Mouse (Mus musculus) CH12.LX (cell line): ENCODE measurements around the gene Rgs11. TPM values are rescaled to one million over a fixed set of nuclear protein-coding genes. Genes with fewer than 3 reads are reported as not detected.

Source experiments
- DNase-seq: peaks from one replicate; pipeline ENCODE4 v3.0.0-alpha.2; 2013; ENCODE audit errors: extremely low read depth
- H3K27ac ChIP-seq: 2 replicates; pipeline ENCODE4 v1.5.1; 2012; ENCODE audit warnings: low read depth, mild to moderate bottlenecking, control low read depth, moderate library complexity; ENCODE audit not compliant: insufficient read depth
- H3K27me3 ChIP-seq: replicated peaks from 2 replicates; pipeline ENCODE3; 2012; ENCODE audit warnings: inconsistent platforms
- H3K36me3 ChIP-seq, 2 experiments: replicated peaks in 1 of 2; 2 replicates each; pipeline versions ENCODE3 to v1.6.1; 2012; ENCODE audit warnings: inconsistent platforms in 1 of 2, low read length in 1 of 2, mild to moderate bottlenecking in 1 of 2, mixed read lengths in 1 of 2, moderate library complexity in 1 of 2; ENCODE audit not compliant: control insufficient read depth in 1 of 2, insufficient read depth in 1 of 2
- H3K4me1 ChIP-seq, 2 experiments: 2 replicates each; pipeline ENCODE4 v1.6.1; 2012; ENCODE audit warnings: inconsistent platforms in 1 of 2, moderate library complexity in 1 of 2; ENCODE audit not compliant: insufficient read depth in 2 of 2, control insufficient read depth in 1 of 2
- H3K4me2 ChIP-seq: 2 replicates; pipeline ENCODE4 v1.6.1; 2012; ENCODE audit warnings: low read depth, mild to moderate bottlenecking, control low read depth; ENCODE audit not compliant: poor library complexity, insufficient read depth, severe bottlenecking
- H3K4me3 ChIP-seq, 3 experiments: fragments of 150-350 bp in 1 of 3; sonication (generic) in 1 of 3; replicated peaks in 1 of 3; 2 replicates each; pipeline versions ENCODE3 to v1.5.1; 2011 to 2012; ENCODE audit warnings: low read depth in 2 of 3, low read length in 2 of 3, mild to moderate bottlenecking in 2 of 3, moderate library complexity in 2 of 3, control low read depth in 1 of 3, improper control_type of control experiment in 1 of 3, inconsistent platforms in 1 of 3, mixed read lengths in 1 of 3; ENCODE audit not compliant: poor library complexity in 1 of 3
- H3K79me2 ChIP-seq: replicated peaks from 2 replicates; pipeline ENCODE4 v1.6.1; 2012; ENCODE audit warnings: mild to moderate bottlenecking, moderate library complexity; ENCODE audit not compliant: control insufficient read depth, poor library complexity, insufficient read depth, severe bottlenecking; ENCODE audit errors: extremely low read depth
- H3K9ac ChIP-seq: 2 replicates; pipeline ENCODE4 v1.6.1; 2012; ENCODE audit warnings: low read depth, mild to moderate bottlenecking, control low read depth, moderate library complexity; ENCODE audit not compliant: insufficient read depth
- H3K9me3 ChIP-seq: replicated peaks from 2 replicates; pipeline ENCODE3; 2012; ENCODE audit warnings: low read length, inconsistent platforms, mixed read lengths
- E2F4 ChIP-seq: IDR thresholded peaks from 2 replicates; pipeline ENCODE4 v1.6.1; 2011; ENCODE audit warnings: low read depth, low read length, improper control_type of control experiment; ENCODE audit not compliant: insufficient replicate concordance
- HCFC1 ChIP-seq: IDR thresholded peaks from 2 replicates; pipeline ENCODE4 v1.6.1; 2012; ENCODE audit warnings: low read depth, mild to moderate bottlenecking, inconsistent platforms, low read length, improper control_type of control experiment
- ZNF384 ChIP-seq: IDR thresholded peaks from 2 replicates; pipeline ENCODE4 v1.6.1; 2012; ENCODE audit warnings: low read depth, low read length, improper control_type of control experiment, inconsistent platforms
- dilution Hi-C: fragments of 300-500 bp; cut with MboI; formaldehyde crosslinking; loops from 2 replicates; pipeline ENCODE4 v1.14.3; 2020; ENCODE audit warnings: low sequenced_read_pairs; ENCODE audit not compliant: extremely low pct_unique_long_range_greater_than_20kb, extremely low pct_ligation_motif_present
- in situ Hi-C: fragments of 300-500 bp; cut with MboI; formaldehyde crosslinking; loops from 3 replicates; pipeline ENCODE4 v1.14.3; 2019; ENCODE audit warnings: low sequenced_read_pairs, low pct_ligation_motif_present, low pct_unique_long_range_greater_than_20kb, mixed read lengths
- polyA plus RNA-seq: library from polyadenylated mRNA; unstranded; fragments of >175 nt; gene quantifications from 2 replicates; pipeline ENCODE4 v1.2.1, GENCODE M21; 2012; ENCODE audit warnings: low read depth; ENCODE audit not compliant: insufficient read length
- total RNA-seq, 2 experiments: library from RNA; depleted of rRNA; stranded (reverse); fragments of 300-350 nt in 1 of 2; fragments of >200 nt in 1 of 2; gene quantifications; 2 replicates each; pipeline ENCODE4 v1.2.3; 2012 to 2014

The Rgs11 gene
- total and polyA plus RNA-seq, 3 experiments = 0.13 to 8.1 (median 0.40) TPM

DNA sequence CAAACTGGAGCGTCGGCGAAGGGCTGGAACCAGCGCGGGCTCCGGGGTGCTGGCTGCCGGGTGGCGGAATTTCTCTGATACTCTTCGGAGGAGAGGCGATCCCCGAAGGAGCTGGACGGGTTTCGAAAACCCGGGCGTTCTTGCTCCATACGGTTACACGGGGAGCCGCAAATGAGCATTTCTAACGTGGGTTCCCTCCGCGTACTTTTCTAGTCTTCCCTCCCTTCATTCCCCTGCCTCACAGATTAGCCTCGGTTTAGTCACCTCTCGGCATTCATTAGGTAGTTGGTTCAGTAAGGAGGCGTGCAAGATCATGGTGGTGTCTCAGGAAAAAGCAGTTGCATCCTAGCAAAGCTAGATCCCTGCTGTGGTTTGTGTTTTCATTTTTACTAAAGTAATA lies 50.6 kb downstream of the Rgs11 start:
- Histone ChIP-seq H3K27me3 (no peaks in the 10 kb centered on the region), H3K4me3 (peak overlapping the region; percentile 88 to 94 (median 89)), H3K79me2 (peaks cover 42% of the 10 kb centered on the region), H3K4me2 (peak overlapping the region; percentile 94), H3K9me3 (no peaks in the 10 kb centered on the region), H3K27ac (no peak overlapping the region; the same call in 1 of the 2 replicates), H3K4me1 (peaks cover 2 to 17% of the 10 kb centered on the region in 2 experiments; a peak in 3 of 4 replicates), H3K36me3 (peaks cover 14 to 31% of the 10 kb centered on the region in 2 experiments)
- TF ChIP-seq HCFC1 = no peak
- TF ChIP-seq, all 38 proteins: peak for 0
- dilution Hi-C loops (no loop called here), in situ Hi-C loops (no loop called here)
- no peak for DNase-seq
- H3K9ac ChIP-seq = peak overlapping the region; percentile 84

DNA sequence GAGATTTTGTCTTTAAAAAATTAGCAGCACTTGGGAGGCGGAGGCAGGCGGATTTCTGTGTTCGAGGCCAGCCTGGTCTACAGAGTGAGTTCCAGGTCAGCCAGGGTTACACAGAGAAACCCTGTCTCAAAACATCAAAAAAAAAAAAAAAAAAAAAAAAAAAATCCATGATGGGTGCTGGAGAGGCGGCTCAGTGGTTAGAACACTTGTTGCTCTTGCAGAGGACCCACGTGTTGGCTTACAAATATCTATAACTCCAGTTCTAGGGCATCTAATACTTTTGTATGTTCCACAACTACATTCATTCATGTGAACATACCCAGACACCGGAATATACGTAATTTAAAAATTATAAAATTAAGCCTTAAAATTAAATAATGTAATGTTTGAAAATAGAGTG lies 52.6 kb downstream of the Rgs11 start:
- peaks cover 2 to 17% of the 10 kb centered on the region in 2 experiments; a peak in 3 of 4 replicates for H3K4me1 ChIP-seq
- H3K79me2 ChIP-seq = peaks cover 51% of the 10 kb centered on the region
- H3K4me2 ChIP-seq = no peak overlapping the region
- H3K4me3 ChIP-seq = no peak overlapping the region
- TF ChIP-seq ZNF384 (peak; percentile 63), E2F4 (no peak)
- dilution Hi-C loops (no loop called here), in situ Hi-C loops (no loop called here)
- no peak overlapping the region for H3K9ac ChIP-seq
- H3K27me3 ChIP-seq = no peaks in the 10 kb centered on the region
- peaks cover 25 to 47% of the 10 kb centered on the region in 2 experiments for H3K36me3 ChIP-seq
- H3K9me3 ChIP-seq = no peaks in the 10 kb centered on the region
- no peak for DNase-seq
- H3K27ac ChIP-seq = no peak overlapping the region

Other genes starting within 250 kb of the Rgs11 start
- 6.0 and 7.5 TPM in 2 replicates for gene Capn15, start 217.2 kb upstream of the Rgs11 start, total RNA-seq (2012; rRNA removed)
- gene Capn15, start 217.2 kb upstream of the Rgs11 start, total RNA-seq (2014; rRNA removed) = 1.5 and 2.1 TPM in 2 replicates
- gene Capn15, start 217.2 kb upstream of the Rgs11 start, polyA plus RNA-seq = 11.4 and 11.5 TPM in 2 replicates
- gene Rab11fip3, start 133.4 kb upstream of the Rgs11 start, total RNA-seq (2012; rRNA removed) = 3.1 and 4.6 TPM in 2 replicates
- gene Rab11fip3, start 133.4 kb upstream of the Rgs11 start, total RNA-seq (2014; rRNA removed) = 3.1 and 3.5 TPM in 2 replicates
- 7.6 and 7.8 TPM in 2 replicates for gene Rab11fip3, start 133.4 kb upstream of the Rgs11 start, polyA plus RNA-seq
- 12.9 and 16.8 TPM in 2 replicates for gene Decr2, start 112.6 kb upstream of the Rgs11 start, total RNA-seq (2012; rRNA removed)
- gene Decr2, start 112.6 kb upstream of the Rgs11 start, total RNA-seq (2014; rRNA removed) = 21.0 TPM in 2 replicates
- 12.6 and 13.1 TPM in 2 replicates for gene Decr2, start 112.6 kb upstream of the Rgs11 start, polyA plus RNA-seq
- 0.47 and 0.55 TPM in 2 replicates for gene Nme4, start 107.3 kb upstream of the Rgs11 start, total RNA-seq (2012; rRNA removed)
- gene Nme4, start 107.3 kb upstream of the Rgs11 start, total RNA-seq (2014; rRNA removed) = 0.46 TPM in 1 of 2 replicates, not detected in the other
- 0.27 and 0.56 TPM in 2 replicates for gene Nme4, start 107.3 kb upstream of the Rgs11 start, polyA plus RNA-seq
- gene Tmem8, start 89.7 kb upstream of the Rgs11 start, total RNA-seq (2012; rRNA removed) = 2.3 and 3.6 TPM in 2 replicates
- 1.8 and 2.8 TPM in 2 replicates for gene Tmem8, start 89.7 kb upstream of the Rgs11 start, total RNA-seq (2014; rRNA removed)
- gene Tmem8, start 89.7 kb upstream of the Rgs11 start, polyA plus RNA-seq = 3.9 and 4.6 TPM in 2 replicates
- 157 and 161 TPM in 2 replicates for gene Mrpl28, start 79.5 kb upstream of the Rgs11 start, total RNA-seq (2012; rRNA removed)
- 148 and 154 TPM in 2 replicates for gene Mrpl28, start 79.5 kb upstream of the Rgs11 start, total RNA-seq (2014; rRNA removed)
- 90.5 and 101 TPM in 2 replicates for gene Mrpl28, start 79.5 kb upstream of the Rgs11 start, polyA plus RNA-seq
- gene Axin1, start 64.3 kb upstream of the Rgs11 start, total RNA-seq (2012; rRNA removed) = 28.5 and 33.2 TPM in 2 replicates
- 27.8 and 28.5 TPM in 2 replicates for gene Axin1, start 64.3 kb upstream of the Rgs11 start, total RNA-seq (2014; rRNA removed)
- gene Axin1, start 64.3 kb upstream of the Rgs11 start, polyA plus RNA-seq = 38.8 and 43.4 TPM in 2 replicates
- gene Pdia2, start 3.9 kb upstream of the Rgs11 start, total RNA-seq (2012; rRNA removed) = 0.38 and 0.50 TPM in 2 replicates
- not detected in 2 replicates for gene Pdia2, start 3.9 kb upstream of the Rgs11 start, total RNA-seq (2014; rRNA removed)
- not detected in 2 replicates for gene Pdia2, start 3.9 kb upstream of the Rgs11 start, polyA plus RNA-seq
- 10.1 and 10.3 TPM in 2 replicates for gene Arhgdig, start 4.8 kb downstream of the Rgs11 start, total RNA-seq (2012; rRNA removed)
- gene Arhgdig, start 4.8 kb downstream of the Rgs11 start, total RNA-seq (2014; rRNA removed) = 0.24 TPM in 1 of 2 replicates, not detected in the other
- gene Arhgdig, start 4.8 kb downstream of the Rgs11 start, polyA plus RNA-seq = 0.60 and 1.6 TPM in 2 replicates
- gene Fam234a, start 41.3 kb downstream of the Rgs11 start, total RNA-seq (2012; rRNA removed) = 4.9 and 8.3 TPM in 2 replicates
- gene Fam234a, start 41.3 kb downstream of the Rgs11 start, total RNA-seq (2014; rRNA removed) = 3.6 and 4.1 TPM in 2 replicates
- 9.0 and 13.3 TPM in 2 replicates for gene Fam234a, start 41.3 kb downstream of the Rgs11 start, polyA plus RNA-seq
- gene Luc7l, start 49.9 kb downstream of the Rgs11 start, total RNA-seq (2012; rRNA removed) = 46.1 and 63.0 TPM in 2 replicates
- gene Luc7l, start 49.9 kb downstream of the Rgs11 start, total RNA-seq (2014; rRNA removed) = 70.2 and 75.9 TPM in 2 replicates
- 68.6 and 76.0 TPM in 2 replicates for gene Luc7l, start 49.9 kb downstream of the Rgs11 start, polyA plus RNA-seq
- gene Neurl1b, start 211.9 kb downstream of the Rgs11 start, total RNA-seq (2012; rRNA removed) = 0.17 and 0.25 TPM in 2 replicates
- gene Neurl1b, start 211.9 kb downstream of the Rgs11 start, total RNA-seq (2014; rRNA removed) = not detected in 2 replicates
- gene Neurl1b, start 211.9 kb downstream of the Rgs11 start, polyA plus RNA-seq = not detected in 2 replicates